Mouse (Mus musculus): ENCODE data around the gene Acaca.

The Acaca gene

GRCm38 (mm10) chr11:84406733-84407132 is 277.3 kb downstream of the Acaca start:
- no peak for DNase-seq

GRCm38 (mm10) chr11:84410383-84410782 is 280.9 kb downstream of the Acaca start:
- no peak for DNase-seq

GRCm38 (mm10) chr11:84410879-84411641 is 281.6 kb downstream of the Acaca start:
- no peak for DNase-seq

DNA sequence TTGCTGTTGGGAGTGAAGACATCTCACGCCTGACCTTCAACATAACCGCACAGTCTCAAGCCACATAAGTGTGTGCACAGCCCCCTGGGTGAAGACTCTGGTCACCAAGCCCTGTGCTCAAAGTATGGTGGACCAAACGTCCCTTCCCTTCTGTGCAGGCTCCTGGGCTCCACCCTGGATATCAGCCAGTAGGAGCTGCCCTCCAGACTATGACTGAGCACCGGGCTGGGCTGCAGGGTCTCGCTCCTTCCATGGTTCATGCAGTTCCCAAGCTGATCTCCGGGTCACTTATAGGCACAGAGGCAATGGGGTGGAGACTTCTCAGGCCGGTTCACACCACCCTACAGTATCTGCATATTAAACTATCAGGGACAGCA is 282.2 kb downstream of the Acaca start:
- no peak for DNase-seq

GRCm38 (mm10) chr11:84412201-84412934 is 282.9 kb downstream of the Acaca start:
- no peak for DNase-seq

DNA sequence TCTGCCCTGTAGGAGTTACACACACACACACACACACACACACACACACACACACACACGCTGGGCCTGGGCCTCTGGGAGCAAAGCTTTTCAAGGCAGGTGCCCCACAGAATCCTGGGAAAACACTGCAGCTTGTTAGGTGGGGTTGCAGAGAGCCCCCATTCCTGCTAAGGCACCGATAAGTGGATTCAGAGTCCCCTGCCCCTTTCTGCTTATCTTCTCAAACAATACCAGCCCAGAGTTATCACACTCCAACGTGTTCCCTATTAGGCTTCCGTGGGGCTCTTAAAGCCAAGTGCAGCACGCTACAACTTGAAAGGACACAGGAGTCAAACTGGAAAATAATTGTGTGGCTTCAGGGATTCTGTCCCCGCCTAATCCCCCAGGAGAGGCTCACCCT is 283.6 kb downstream of the Acaca start:
- DNase-seq = no peak

- no peak for DNase-seq
These were observed 291.3 kb downstream of the Acaca start for GRCm38 (mm10) chr11:84420779-84421178.

- DNase-seq = no peak
These were observed 296.5 kb downstream of the Acaca start for GRCm38 (mm10) chr11:84425736-84426632.

DNA sequence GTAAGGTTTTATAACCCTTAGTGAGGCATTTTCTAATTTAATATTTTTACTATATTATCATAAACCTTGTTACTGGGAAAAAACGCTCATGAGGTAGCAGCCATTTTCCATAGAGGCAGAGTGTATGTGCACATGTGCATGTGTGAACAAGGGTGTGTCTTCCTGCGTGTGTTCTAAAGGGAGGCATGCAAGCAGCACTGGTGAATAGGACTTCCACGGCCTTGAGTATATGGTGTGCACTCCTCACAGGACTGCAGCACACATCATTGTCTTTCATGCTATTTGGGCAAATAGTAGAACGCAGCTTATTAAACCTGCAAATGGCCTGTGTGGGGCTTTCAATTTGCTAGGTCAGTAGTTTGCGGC is 297.1 kb downstream of the Acaca start:
- DNase-seq = no peak

DNA sequence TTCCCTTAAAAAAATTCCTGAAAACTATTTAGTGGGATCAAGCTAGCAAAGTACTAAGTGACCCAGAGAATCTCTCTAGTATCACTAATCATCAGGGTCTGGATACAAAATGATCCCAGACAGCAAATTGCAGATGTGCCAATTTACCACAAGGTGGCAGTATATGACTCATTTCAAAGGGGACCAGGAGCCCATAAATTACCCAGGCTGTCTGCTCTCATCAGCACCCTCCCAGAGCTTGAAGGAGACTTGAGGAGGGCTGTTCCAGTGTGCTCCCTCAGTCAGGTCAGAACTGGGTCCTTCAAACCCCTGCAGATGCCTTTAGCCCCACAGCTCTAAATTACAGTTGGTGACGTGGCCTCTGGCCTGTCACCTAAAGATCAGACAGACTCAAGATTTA is 300.1 kb downstream of the Acaca start:
- DNase-seq = peak; percentile 38

DNA sequence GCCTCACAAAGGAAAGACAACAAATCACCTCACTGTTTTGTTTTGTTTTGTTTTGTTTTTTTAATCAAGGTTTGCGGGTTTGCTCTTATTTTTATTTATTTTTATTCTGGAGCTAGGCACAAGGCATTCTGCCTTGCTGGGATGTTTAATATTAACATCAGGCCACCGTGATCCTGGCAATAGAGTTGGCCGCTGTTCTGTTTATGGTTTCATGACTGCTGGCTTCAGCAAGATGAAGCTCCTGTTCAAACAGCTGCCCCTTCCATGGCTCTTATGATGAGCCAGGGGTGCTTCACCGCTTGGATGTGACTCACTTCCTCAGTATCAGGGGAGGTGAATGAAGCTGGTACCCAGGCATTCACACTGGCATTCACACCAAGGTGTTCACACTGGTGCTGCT is 300.9 kb downstream of the Acaca start:
- DNase-seq = no peak

GRCm38 (mm10) chr11:84434879-84435278 is 305.4 kb downstream of the Acaca start:
- DNase-seq = no peak

GRCm38 (mm10) chr11:84440402-84440801 is 310.9 kb downstream of the Acaca start:
- DNase-seq = no peak

- no peak for DNase-seq
These were observed 313.3 kb downstream of the Acaca start for GRCm38 (mm10) chr11:84442554-84443331.

Data from layer of hippocampus, adult 9-11 months (tissue).